Mouse (Mus musculus) E14TG2a.4 (cell line): ENCODE data around the gene Tprn.

Experiments
- CTCF ChIP-seq: conservative IDR thresholded peaks from 2 replicates; pipeline ENCODE4 v1.5.1; 2014; ENCODE audit warnings: low read length
- POU5F1 ChIP-seq: IDR thresholded peaks from 2 replicates; pipeline ENCODE4 v1.6.1; 2014; ENCODE audit warnings: low read length, borderline replicate concordance

GRCm38 (mm10) chr2:25234050-25234449 is 28.4 kb upstream of the Tprn start, which contains the start of gene Slc34a3:
- TF ChIP-seq CTCF (no peak), POU5F1 (no peak)
